Mouse (Mus musculus) embryonic fibroblast, embryonic 13.5 days (primary cell): ENCODE measurements around the gene Gjc2.

Source experiments
- CTCF ChIP-seq: IDR thresholded peaks from 2 replicates; pipeline ENCODE4 v1.5.1; 2011; ENCODE audit warnings: mild to moderate bottlenecking, control low read depth, low read length, moderate library complexity, borderline replicate concordance; ENCODE audit not compliant: insufficient read depth
- POLR2A ChIP-seq: IDR thresholded peaks from 2 replicates; pipeline ENCODE4 v1.6.1; 2011; ENCODE audit warnings: low read depth, mild to moderate bottlenecking, control low read depth, low read length, moderate library complexity

DNA sequence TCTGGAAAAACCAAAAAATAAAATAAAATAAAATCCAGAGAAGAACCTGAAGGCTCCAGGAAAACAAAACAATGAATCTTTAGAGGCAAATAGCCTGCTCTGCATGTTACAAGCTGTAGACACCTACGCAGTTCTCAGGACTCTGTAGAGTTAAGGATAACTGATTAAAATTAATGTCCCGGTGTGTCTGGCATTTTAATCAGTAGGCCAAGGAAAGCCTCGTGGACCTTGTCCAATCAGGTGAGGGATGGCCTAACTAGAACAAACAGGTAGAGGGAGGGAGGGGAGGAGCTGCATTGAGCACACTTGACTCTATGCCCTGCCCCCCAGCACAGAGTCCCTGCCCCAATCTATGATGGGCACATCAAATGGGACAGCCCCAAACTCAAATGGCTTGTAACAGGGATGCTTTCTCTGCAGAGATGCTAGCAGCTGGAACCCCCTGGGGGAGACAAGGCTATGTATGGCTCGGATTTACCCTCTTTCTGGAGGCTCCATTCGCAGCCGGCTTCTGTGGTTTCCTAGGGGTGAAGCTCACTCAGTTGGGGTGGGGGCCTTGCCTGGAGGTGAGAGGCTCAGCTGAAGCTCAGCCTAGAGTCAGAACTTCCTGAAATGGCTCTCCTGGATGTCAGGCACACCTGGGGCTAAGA lies 8.7 kb downstream of the Gjc2 start:
- TF ChIP-seq CTCF: no peak
- no peak for TF ChIP-seq POLR2A
